Mouse (Mus musculus): ENCODE data around the gene Gbp8.

DNA sequence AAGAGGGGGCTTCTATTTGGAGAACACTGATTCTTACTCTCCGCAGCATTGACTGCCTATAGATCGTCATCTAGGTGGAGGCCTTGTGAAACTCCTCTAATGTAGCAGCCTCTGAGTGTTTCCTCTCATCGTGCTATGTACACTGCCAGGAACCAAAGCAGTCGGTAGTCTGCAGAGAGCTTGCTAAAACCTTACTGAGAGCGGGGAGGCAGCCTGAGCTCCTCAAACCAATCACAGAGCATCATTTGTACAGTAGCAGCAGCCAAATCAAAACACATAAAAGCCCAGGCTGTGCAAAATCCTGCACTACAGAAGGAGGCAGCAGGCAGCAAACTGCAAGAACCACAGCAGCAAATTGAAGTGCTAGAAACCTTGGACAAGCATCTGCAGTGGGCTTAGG is 25.7 kb downstream of the Gbp8 start:
- TF ChIP-seq POLR2A (IDR thresholded peaks at IDR 0.05; ENCODE audit: low read depth, low read length) (no peak), CTCF (conservative IDR thresholded peaks at IDR 0.05; ENCODE audit: insufficient read depth, insufficient read length, low read depth, low read length) (no peak)
